Mouse (Mus musculus) right cerebral cortex, postnatal 10 days (tissue): ENCODE results near the gene Add3.
A peak's percentile ranks its signal among the peaks of the same experiment; 100 is the strongest.

Experiments
- DNase-seq, 2 experiments: peaks; one replicate each; pipeline ENCODE4 v3.0.0; 2021; ENCODE audit warnings: low spot score in 2 of 2

Add3 gene

DNA sequence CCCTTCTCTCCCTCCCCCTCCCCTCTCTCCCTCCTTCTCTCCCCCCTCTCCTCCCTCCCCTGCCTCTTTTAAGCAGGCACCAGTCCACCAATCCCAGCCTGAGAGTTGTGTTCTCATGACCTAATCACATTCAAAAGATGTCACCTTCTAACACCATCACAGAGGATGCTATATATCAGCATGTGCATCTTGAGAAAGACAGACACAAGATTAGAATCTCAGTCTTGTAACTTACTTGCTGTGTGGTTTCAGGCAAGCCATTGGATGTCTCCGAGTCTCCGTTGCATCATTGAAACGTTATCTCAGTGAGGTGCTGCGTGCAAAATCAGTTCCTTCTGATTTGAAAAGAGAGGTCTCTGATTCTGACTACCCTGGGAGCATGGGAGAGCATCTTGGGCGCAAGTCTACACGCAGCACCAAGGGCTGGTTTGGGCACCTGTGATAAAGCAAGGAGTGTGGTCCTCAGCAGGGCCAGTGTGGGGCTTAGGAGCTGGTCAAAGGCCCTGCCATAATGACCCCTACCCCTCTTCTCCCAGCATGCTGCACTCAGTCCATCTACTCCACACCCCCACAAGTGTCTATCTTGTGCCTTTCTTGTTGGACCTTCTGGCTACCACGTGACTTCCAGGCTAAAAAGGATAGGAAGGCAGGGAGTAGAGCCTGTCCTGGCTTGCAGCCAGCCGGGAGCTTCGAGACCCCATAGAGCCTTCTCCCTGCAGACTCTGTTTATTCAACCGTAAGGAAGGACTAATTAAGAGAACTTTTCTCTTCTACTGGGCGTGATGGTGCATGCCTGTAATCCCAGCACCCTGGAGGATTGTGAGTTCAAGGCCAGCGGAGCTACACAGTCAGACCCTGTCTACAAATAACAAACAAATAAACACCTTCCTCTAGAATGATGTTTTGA, 124.8 kb downstream of the Add3 start:
- DNase-seq: no peak

DNA sequence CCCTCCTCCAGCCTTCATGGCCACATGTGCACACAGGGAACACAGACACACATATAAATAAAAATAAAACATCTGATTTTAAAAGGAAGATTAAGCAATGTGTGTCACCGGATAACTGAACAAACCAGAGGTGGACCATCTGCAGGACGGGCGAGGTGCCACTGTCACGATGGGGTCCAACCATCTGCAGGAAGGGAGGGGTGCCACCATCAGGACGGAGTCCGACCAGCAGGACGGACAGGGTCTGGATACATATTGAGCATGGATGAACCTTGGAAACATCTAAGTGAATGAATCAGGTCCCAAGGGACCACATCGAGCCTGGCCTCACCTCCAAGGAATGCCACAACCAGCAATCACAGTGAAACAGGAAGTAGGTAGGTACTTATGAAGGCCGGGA, 127.1 kb downstream of the Add3 start:
- no peak for DNase-seq

DNA sequence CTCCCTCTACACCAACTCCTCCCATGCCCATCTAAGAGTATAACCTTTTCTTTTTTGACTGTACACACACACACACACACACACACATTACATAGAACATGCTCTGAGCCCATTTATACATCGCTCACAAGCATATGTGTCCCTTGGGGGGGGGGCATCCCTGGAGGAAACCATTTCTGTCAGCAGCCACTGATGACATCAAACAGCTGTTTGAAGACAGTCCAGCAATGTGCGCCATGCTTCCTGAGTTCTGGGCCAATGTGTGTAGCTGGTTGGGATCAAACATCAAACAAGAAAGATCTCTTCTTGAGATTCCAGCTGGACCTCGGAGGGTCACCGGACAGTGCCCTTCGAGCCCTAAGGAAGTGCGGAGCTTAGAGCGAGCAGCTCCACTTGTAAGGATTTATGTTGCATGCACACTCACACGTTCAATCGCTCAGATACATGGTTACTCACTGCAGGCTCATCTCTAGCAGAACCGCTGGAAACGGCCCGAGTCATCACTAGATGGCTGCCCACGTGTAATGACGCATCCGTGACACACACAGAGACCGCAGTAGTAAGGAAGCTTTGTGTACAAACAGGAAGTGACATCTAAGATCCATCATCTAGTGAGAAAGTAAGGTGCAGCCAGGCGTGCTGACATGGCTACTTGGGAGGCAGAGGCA, 132.9 kb downstream of the Add3 start:
- no peak for DNase-seq

DNA sequence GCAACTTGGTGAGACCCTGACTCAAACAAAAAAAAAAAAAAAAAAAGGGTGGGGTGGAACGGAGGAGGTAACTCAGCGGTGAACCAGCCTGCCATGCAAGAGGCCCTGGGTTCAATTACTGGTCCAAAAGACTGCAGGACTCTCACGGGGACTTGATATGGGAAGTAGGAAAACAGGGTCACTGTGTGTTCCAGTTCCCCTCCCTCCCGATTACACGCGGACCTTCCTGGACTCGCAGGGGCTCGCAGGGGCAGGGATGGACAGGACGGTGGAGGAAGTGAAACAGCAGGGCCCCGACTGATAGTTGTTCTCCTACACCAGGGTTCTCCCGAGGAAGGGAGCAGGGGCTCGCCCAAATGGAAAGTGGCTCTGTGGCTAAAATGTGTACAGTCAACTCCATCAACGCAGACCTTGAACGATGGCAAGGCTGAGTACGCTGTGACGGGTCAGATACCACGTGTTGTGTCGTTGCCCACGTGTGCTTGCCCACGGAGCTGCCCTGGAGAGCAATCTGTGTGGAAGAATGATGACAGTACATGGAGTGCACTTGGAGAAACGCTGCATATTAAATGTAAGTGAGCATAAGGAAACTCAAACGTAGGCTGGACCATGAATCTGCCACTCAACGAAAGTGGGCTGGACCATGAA, 133.7 kb downstream of the Add3 start:
- DNase-seq: no peak

DNA sequence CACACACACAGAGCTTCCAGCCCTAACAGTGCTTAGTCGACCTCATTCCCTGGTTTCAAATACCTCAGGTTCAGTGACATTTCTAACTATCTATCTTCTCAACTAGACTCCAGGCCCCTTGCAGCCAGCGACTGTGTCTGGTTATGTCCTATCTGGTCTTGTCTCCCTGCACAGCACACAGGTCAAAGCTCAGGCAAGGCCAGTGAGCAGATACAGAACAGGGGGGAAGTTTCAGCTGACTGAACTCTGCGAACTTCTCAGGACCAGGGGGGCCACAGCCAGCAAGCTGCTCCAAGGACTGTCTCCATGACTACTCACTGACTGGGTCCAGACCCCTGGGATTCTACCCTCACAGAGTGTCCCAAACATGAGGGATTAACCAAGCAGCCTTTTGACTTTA, 135.0 kb downstream of the Add3 start:
- no peak for DNase-seq

- no peak for DNase-seq
Measured at GRCm38 (mm10) chr19:53276902-53277707, 136.9 kb downstream of the Add3 start.

DNA sequence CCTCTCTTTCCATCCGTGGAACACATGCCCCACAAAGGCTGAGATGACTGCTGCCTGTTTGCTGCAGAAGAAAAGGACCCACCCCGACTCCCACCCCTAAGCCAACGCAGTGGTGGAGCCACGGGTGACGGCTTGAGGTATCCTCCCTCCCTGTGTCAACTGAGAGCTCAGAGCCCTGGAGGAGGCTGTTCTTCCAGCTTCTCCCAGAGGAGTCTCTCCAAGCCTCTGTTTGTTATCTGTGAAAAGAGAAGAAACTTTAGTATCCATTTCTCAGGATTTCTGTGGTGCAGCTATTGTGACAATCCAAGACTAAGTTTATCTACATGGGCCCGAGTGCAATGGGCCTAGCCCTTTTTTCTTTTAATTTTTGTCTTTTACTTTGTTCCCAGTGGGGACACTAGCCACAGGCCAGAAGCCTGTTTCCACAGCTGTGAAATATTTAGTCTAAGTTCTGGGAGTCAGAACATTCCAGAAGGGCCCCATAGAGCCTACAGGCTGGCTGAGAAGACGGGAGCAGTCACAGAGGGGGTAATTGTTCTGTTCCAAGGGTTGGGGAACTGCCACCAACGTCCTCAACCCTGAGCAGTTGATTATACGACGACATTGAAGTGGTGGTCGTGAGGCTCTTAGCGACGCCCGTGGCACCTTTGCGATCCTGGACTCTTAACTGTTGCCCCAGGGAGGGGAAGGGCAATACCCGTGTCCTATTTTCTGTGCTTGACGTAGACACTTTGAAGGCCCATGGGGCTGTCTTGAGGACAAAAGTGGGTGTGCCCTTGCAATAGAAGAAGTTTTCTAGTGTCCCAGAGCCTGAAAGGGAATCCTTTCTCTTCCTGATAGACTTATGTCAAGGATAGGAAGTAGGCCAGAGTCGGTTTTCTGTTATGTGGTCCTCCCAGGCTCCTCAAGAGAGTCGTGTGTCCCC, 138.5 kb downstream of the Add3 start:
- no peak for DNase-seq

GRCm38 (mm10) chr19:53280254-53280653, 140.0 kb downstream of the Add3 start:
- no peak for DNase-seq

GRCm38 (mm10) chr19:53282571-53282970, 142.3 kb downstream of the Add3 start:
- no peak for DNase-seq

DNA sequence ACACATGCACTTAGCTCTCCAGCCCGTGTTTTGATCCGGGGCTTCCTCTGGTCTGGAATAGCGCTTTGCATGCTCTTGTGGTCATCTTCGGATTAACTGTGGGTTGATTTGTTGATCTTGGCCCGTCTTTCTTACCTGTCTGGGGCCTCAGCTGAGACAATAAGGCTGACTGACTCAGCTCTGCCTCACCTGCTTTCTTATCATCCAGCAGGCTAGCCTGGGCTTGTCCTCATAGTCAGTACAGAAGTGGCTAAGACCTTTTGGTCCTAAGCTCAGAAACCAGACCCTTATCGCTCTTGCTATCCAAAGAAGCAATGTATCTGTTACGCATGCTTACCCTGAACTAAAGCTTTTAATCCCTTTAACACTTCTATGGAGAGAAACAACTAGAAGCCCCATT, 143.5 kb downstream of the Add3 start:
- no peak for DNase-seq

DNA sequence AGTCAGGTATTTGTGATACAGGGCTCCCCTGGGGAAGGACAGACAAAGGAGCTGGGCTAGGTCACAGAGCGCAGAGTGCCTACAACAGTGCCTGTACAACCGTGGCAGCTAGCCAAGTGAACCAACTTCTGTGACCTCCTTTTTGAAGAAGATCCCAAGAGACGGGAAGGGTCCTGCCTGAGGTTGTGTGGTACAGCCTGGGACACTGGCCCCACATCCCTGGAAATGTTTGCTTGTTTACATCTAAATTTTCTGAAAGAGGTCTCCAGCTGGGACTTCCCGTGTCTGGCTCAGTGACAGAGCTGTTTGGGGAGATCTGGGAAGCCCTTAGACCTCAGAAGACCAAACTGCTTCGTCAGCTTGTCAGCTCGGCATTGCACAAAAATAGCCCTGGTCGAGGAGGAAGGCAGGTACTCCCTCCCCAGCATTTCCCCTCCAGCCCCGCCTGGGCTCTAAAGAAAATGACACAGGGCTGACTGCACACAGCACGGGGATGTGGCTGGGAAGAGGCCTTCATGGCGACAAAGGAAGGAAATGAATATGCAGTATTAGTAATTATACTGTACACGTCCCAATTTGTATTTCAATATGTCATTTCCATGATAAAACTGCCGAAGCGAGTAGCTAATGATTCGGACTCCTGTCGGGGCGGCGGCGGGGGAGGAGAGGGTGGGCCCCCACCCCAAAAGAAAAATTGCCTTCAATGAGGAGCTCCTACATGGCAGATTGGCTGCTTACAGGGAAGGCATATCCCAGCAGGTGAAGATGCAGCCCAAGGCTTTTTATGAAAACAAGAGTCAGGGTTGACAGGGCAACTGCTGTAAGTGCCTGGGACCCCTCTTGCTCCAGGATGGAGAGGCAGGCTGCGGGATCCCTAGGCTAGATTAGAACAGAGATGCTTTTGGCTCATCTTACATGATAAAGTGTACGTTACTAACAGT, 144.3 kb downstream of the Add3 start:
- DNase-seq: peak; percentile 54 to 57

GRCm38 (mm10) chr19:53296331-53297254, 156.3 kb downstream of the Add3 start:
- DNase-seq: no peak
